Mouse (Mus musculus): ENCODE measurements around the gene Zfp64. TPM values are rescaled to one million over a fixed set of nuclear protein-coding genes. Genes with fewer than 3 reads are reported as not detected.
A peak's percentile ranks its signal among the peaks of the same experiment; 100 is the strongest.

The Zfp64 gene
- 16.6 and 18.8 TPM in 2 replicates for polyA plus RNA-seq (2016; fragmentation: Nextera tagmentation; extraction: Ambion mirVana)

DNA sequence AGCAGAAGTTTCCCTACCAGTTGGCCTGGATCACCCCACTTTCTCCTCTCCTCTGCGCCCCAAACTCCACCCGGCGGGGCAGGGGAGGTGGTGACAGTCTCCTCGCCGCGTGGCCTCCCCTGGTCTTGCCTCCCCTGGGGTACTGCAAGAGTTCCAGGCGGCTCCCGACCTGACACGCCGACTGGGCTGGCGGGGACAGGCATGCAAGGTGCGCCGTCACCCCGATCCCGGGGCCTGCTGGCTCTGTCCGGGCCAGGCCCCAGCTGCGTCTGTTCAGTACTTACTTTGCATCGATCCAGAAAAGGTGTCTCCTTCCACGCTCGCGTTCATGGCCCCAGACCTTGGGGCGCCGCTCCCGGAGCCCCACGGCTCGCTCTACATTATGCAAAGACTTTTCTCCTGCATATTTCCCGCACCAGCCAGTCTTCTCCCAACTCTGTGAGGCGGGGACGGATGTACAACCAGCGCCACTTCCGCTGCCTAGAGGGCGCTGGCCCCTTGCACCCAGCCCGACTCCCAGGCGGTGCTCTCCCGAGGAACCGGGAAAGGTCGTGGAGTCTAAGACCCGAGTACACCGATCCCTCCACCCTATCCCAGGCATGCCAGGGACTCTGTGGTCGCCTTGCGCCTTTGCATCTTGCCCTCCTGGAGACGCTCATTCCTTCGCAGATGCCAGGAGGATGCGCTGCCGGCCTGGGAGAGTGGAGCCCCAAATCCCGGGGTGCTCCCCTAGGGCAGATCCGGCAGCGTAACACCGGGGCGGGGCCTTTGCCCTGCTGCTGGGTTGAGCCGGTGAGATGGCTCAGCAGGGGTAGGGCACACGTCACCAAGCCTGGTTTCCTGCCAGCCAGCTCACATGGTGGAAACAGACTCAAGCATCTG is at the start of gene Zfp64:
Gene Zfp64 (minus strand): TSS at position 753 of the 882 bp plus-strand sequence.
- Histone ChIP-seq H3K27me3 (replicated peaks) (no peaks in the 10 kb centered on the region), H3K4me1 (peaks cover 24% of the 10 kb centered on the region), H3K4me3 (peak within 1 kb of the TSS; percentile 86), H3K9me3 (replicated peaks) (no peaks in the 10 kb centered on the region), H3K9ac (peak within 1 kb of the TSS; percentile 90), H3K4me2 (peak within 1 kb of the TSS; percentile 92), H3K27ac (peak within 1 kb of the TSS; percentile 84), H3K36me3 (peaks cover 29% of the 10 kb centered on the region)
- ATAC-seq, result peak; percentile 92
- 1% methylated on average over 52 of the region's 52 CpGs for WGBS (ENCODE audit: insufficient replicate concordance)

DNA sequence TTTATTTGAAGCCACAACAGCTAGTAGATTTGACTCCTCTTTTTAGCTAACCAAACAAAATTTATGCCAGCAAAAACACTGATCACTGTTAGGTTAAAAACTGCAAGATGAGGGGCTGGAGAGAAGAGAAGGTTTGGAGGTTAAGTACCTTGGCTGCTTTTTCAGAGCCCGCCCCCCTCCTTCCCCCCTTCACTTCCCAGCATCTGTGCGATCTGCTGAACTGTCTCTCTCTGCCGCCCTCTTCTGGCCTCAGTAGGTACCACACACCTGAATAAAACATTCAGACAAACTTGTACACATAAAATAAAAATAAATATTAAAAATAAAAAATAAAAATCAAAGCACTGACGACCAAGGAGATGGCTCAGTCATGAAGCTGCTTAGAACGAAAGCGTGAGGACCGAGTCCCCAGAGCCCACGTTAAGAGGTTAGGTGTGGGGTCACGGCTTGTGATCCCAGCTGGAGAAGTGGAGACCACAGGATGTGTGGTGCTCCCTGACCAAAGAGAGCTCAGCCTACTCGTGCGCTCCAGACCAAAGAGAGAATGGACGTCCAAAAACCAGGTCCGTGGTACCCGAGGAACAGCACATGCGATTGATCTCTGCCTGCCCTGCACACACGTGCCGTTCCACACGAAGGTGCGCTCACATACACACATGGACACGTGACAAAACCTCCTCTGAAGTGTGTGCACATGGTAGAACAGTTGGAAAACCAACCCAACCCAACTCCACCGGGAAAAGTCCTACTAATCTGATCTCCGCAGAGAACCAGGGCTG is 37.4 kb upstream of the Zfp64 start:
- Histone ChIP-seq H3K4me2 (no peak overlapping the region), H3K27ac (no peak overlapping the region), H3K9me3 (replicated peaks) (0 out of 2 replicates have a peak, but pooled peaks cover 5% of the 10 kb centered on the region), H3K27me3 (replicated peaks) (no peaks in the 10 kb centered on the region), H3K4me1 (no peaks in the 10 kb centered on the region), H3K4me3 (no peak overlapping the region), H3K9ac (no peak overlapping the region), H3K36me3 (no peaks in the 10 kb centered on the region)
- 65% methylated on average over 22 of the region's 22 CpGs for WGBS (ENCODE audit: insufficient replicate concordance)
- no peak for ATAC-seq

DNA sequence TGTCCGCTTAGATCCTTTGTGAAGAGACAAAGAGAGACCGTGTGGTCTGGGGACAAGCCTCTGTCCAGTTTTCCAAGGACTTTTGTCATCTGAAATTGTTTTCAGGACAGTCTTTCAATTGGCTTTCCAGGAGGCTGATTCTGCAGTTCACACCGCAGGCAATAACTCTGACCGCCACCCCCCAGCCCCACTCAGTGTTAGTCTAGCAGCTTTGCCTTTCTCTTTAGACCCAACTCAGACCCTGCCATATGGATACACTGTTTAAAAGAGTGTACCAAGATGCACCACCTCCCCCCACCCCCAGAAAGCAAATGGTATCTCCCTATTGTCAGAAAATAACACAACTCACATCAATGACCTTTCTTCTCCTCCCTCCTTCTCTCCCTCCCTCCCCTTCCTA is 35.6 kb upstream of the Zfp64 start:
- Histone ChIP-seq H3K4me3 (no peak overlapping the region), H3K27ac (no peak overlapping the region), H3K27me3 (replicated peaks) (no peaks in the 10 kb centered on the region), H3K36me3 (no peaks in the 10 kb centered on the region), H3K4me1 (no peaks in the 10 kb centered on the region), H3K9me3 (replicated peaks) (0 out of 2 replicates have a peak, but pooled peaks cover 5% of the 10 kb centered on the region), H3K4me2 (no peak overlapping the region), H3K9ac (no peak overlapping the region)
- ATAC-seq, result no peak
- WGBS (ENCODE audit: insufficient replicate concordance), result 82% methylated on average over 4 of the region's 4 CpGs

DNA sequence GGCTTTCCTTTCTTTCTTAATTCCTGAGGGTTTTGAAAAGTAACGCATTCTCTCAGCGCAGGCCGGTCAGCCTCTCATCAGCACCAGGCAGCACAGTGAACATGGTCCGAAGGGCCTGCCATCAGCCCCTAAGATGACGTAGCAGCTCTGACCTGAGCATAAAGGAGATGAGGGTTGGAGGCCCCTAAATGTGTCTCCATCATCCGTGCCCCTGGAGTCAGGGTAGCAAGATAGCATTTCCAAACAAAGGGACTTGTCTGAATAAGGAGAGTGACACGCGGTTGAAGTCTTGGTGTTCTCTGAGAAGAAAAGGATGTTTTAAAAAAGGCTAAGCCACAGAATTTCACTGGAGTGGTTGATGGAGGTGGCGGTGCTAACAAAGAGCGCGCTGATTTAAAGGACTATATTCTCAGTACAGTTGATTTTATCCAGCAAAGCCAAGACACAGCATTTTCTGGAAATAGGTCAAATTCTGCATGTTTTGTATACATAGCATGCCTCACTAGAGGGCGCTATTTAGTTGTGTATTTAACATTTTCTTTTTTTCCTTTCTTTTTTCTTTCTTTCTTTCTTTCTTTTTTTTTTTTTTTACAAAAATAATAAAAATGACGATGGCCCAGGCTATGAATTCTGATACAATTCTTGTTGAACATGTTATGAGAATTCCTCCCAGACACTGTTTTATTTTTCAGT is 34.8 kb upstream of the Zfp64 start:
- Histone ChIP-seq H3K36me3 (no peaks in the 10 kb centered on the region), H3K27ac (no peak overlapping the region), H3K9me3 (replicated peaks) (0 out of 2 replicates have a peak, but pooled peaks cover 5% of the 10 kb centered on the region), H3K4me1 (no peaks in the 10 kb centered on the region), H3K27me3 (replicated peaks) (no peaks in the 10 kb centered on the region), H3K4me3 (no peak overlapping the region), H3K4me2 (no peak overlapping the region), H3K9ac (no peak overlapping the region)
- ATAC-seq, result no peak
- 57% methylated on average over 13 of the region's 13 CpGs for WGBS (ENCODE audit: insufficient replicate concordance)

DNA sequence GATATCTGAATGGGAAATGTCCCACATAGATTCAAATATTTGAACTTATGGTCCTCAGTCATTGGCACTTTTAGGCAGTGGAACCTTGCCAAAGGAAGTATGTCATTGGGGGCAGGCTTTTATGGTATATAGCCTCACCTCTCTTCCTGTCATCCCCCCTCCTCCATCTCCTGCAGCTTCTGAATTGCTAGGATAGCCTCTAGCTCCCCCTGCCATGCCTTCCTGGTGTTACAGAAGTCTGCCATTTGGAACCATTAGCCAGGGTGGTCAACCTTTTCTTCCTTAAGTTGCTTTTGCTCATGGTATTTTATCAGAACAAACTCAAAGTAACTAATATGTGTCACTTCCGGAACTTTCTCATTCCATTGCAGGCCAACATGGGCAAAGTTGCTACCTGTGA is 32.7 kb upstream of the Zfp64 start:
- Histone ChIP-seq H3K4me1 (no peaks in the 10 kb centered on the region), H3K27me3 (replicated peaks) (no peaks in the 10 kb centered on the region), H3K27ac (no peak overlapping the region), H3K4me2 (no peak overlapping the region), H3K4me3 (no peak overlapping the region), H3K9ac (no peak overlapping the region), H3K36me3 (no peaks in the 10 kb centered on the region), H3K9me3 (replicated peaks) (no peaks in the 10 kb centered on the region)
- no peak for ATAC-seq
- 83% methylated on average over 1 of the region's 1 CpGs for WGBS (ENCODE audit: insufficient replicate concordance)

DNA sequence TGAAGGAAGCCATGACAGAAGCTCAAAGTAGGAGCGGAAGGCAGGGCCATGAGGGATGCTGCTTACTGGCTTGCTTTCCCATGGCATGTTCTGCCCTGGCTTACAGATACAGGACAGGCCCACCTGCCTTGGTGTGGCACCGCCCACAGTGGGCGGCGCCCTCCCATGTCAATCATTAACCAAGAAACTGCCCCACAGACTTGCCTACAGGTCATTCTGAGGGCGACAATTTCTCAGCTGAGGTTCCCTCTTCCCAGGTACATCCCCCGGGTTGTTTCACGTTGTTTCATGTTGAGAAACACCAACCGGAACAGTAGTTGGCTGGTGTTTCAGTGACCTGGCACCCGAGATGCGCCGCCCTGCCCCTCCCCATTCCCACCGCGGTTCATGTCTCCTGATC is 32.0 kb upstream of the Zfp64 start:
- Histone ChIP-seq H3K4me2 (no peak overlapping the region), H3K9me3 (replicated peaks) (no peaks in the 10 kb centered on the region), H3K27ac (no peak overlapping the region), H3K36me3 (no peaks in the 10 kb centered on the region), H3K27me3 (replicated peaks) (no peaks in the 10 kb centered on the region), H3K9ac (no peak overlapping the region), H3K4me1 (no peaks in the 10 kb centered on the region), H3K4me3 (no peak overlapping the region)
- 65% methylated on average over 13 of the region's 13 CpGs for WGBS (ENCODE audit: insufficient replicate concordance)
- ATAC-seq, result no peak

DNA sequence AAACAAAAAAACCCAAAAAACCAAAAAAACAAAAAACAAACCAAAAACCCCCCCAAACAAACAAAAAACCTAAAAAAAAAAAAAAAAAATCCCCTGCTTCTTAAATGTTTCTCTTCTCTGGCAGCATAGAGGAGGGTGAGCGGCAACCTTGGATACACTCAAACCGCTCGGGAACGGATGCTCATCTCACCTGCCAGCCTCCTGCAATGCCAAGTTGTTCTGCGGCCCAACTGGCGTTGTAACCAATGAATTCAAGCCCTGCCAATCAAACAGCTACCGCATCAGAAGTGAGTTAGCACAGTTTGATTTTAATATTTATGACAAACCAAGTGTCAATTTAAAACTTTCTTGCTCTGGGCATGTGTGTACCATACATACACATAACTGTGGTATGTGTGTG is 26.6 kb upstream of the Zfp64 start:
- Histone ChIP-seq H3K9ac (no peak overlapping the region), H3K4me1 (peaks cover 4% of the 10 kb centered on the region; the same call in 1 of the 2 replicates), H3K27ac (no peak overlapping the region), H3K36me3 (no peaks in the 10 kb centered on the region), H3K4me3 (no peak overlapping the region), H3K27me3 (replicated peaks) (no peaks in the 10 kb centered on the region), H3K9me3 (replicated peaks) (no peaks in the 10 kb centered on the region), H3K4me2 (no peak overlapping the region)
- ATAC-seq, result no peak
- 88% methylated on average over 7 of the region's 7 CpGs for WGBS (ENCODE audit: insufficient replicate concordance)

DNA sequence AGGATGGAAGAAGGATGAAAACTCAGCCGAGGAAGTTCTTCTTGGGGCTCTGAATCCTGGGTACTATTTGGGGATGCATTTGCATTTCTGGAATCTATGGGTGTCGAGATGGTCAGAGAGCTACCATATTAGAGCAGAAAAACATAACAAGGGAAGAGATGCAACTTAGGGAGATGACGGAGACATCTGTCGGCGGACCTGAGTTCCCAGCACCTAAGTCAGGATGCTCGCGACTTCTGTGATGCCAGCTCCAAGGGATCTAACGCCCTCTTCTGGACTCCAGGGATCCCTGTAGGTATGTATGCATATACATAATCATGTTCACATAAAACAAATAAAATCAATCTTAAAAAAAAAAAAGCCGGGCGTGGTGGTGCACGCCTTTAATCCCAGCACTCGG is 26.1 kb upstream of the Zfp64 start:
- Histone ChIP-seq H3K4me1 (peaks cover 4% of the 10 kb centered on the region; the same call in 1 of the 2 replicates), H3K36me3 (no peaks in the 10 kb centered on the region), H3K4me2 (peak overlapping the region; percentile 50), H3K4me3 (peak overlapping the region; percentile 32), H3K9ac (no peak overlapping the region), H3K27me3 (replicated peaks) (no peaks in the 10 kb centered on the region), H3K27ac (no peak overlapping the region; the same call in 1 of the 2 replicates), H3K9me3 (replicated peaks) (no peaks in the 10 kb centered on the region)
- no peak for ATAC-seq
- 51% methylated on average over 12 of the region's 12 CpGs for WGBS (ENCODE audit: insufficient replicate concordance)

DNA sequence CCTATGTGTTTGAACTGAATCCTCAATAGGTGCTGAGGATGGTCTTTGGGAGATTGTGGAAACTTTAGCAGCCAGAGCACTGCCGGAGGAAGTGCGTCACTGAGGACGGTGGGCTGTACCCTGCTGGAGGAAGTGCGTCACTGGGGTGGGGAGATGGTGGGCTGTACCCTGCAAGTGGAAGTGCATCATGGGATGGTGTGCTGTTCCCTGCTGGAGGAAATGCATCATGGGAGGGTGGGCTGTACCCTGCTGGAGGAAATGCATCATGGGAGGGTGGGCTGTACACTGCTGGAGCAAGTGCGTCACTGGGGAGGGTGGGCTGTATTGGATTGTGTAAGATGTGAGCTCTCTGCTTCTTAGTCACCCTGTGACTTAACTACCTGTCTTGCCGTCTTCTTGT is 25.5 kb upstream of the Zfp64 start:
- Histone ChIP-seq H3K27ac (no peak overlapping the region; the same call in 1 of the 2 replicates), H3K36me3 (no peaks in the 10 kb centered on the region), H3K4me1 (peaks cover 4% of the 10 kb centered on the region; the same call in 1 of the 2 replicates), H3K4me2 (peak overlapping the region; percentile 50), H3K27me3 (replicated peaks) (no peaks in the 10 kb centered on the region), H3K9me3 (replicated peaks) (no peaks in the 10 kb centered on the region), H3K9ac (no peak overlapping the region), H3K4me3 (peak overlapping the region; percentile 32)
- peak; percentile 93 for ATAC-seq
- WGBS (ENCODE audit: insufficient replicate concordance), result 34% methylated on average over 6 of the region's 6 CpGs

DNA sequence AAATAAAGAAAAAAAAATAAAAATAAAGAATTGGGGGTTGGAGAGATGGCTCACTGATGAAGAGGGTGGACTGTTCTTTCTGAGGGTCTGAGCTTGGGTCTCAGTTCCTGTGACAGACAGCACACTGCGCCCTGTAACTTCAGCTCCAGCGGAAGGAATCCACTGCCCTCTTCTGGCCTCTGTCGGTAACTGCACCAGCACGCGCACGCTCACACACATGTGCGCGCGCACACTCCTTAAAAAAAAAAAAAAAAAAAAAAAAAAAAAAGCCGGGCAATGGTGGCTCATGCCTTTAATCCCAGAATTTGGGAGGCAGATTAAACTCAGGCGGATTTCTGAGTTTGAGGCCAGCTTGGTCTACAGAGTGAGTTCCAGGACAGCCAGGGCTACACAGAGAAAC is 24.4 kb upstream of the Zfp64 start:
- 35% methylated on average over 11 of the region's 11 CpGs for whole genome bisulfite sequencing (ENCODE audit: insufficient replicate concordance)
- ATAC-seq, result no peak
- no peaks in the 10 kb centered on the region for H3K27me3 ChIP-seq (replicated peaks)

DNA sequence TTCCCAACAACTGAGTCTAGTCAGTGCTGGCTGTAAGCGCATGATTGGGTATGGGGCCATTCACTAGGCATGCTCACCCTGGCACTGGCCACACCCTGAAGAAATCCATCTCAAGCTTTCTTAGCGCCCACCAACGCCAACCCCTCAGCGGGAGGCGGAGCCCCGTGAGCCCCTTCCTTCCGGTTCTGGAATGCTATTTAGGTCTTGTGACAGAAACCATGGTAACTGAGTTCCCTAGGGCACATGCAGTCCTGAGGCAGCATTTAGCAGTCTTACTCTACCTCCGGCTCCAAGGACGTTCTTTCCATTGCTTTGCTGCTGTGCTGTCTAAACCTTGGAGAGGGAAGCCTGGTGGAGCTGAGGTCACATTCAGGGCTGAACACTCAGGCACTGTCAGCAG is 22.6 kb upstream of the Zfp64 start:
- no peaks in the 10 kb centered on the region for H3K9me3 ChIP-seq (replicated peaks)
- peak overlapping the region; percentile 9; the same call in 1 of the 2 replicates for H3K4me2 ChIP-seq
- H3K9ac ChIP-seq, result no peak overlapping the region
- ATAC-seq, result no peak
- no peaks in the 10 kb centered on the region for H3K36me3 ChIP-seq
- H3K27ac ChIP-seq, result no peak overlapping the region
- 31% methylated on average over 9 of the region's 9 CpGs for WGBS (ENCODE audit: insufficient replicate concordance)
- H3K27me3 ChIP-seq (replicated peaks), result no peaks in the 10 kb centered on the region
- peaks cover 4% of the 10 kb centered on the region; the same call in 1 of the 2 replicates for H3K4me1 ChIP-seq
- H3K4me3 ChIP-seq, result no peak overlapping the region

More for the DNA sequence above, 24.4 kb upstream of the Zfp64 start:
- Histone ChIP-seq H3K36me3 (no peaks in the 10 kb centered on the region), H3K9ac (no peak overlapping the region), H3K9me3 (replicated peaks) (no peaks in the 10 kb centered on the region), H3K4me3 (peak overlapping the region; percentile 13; the same call in 1 of the 2 replicates), H3K4me1 (peaks cover 4% of the 10 kb centered on the region; the same call in 1 of the 2 replicates), H3K27ac (no peak overlapping the region), H3K4me2 (peak overlapping the region; percentile 50)

All from liver, embryonic 12.5 days (tissue).